Mouse (Mus musculus) kidney, embryonic 14.5 days (tissue): ENCODE data around the gene Iqcj. TPM values are rescaled to one million over a fixed set of nuclear protein-coding genes. Genes with fewer than 3 reads are reported as not detected.

Source experiments
- ATAC-seq: fragments of 200-750 bp; cut with Nextera tagmentation; 2 replicates; pipeline ENCODE4 v1.8.0; 2017; ENCODE audit warnings: moderate number of reproducible peaks, mild to moderate bottlenecking, moderate TSS enrichment, moderate library complexity; ENCODE audit not compliant: low FRiP score, low TSS enrichment
- H3K27ac ChIP-seq: fragments of 300-500 bp; sonication (generic); 2 replicates; pipeline ENCODE4 v1.5.1; 2014; ENCODE audit warnings: low read depth, mild to moderate bottlenecking, low read length, moderate library complexity, mixed read lengths
- H3K27me3 ChIP-seq: fragments of 300-500 bp; sonication (generic); 2 replicates; pipeline ENCODE4 v1.6.1; 2014; ENCODE audit warnings: mild to moderate bottlenecking, low read length; ENCODE audit not compliant: control insufficient read depth, insufficient read depth
- H3K36me3 ChIP-seq: fragments of 300-500 bp; sonication (generic); 2 replicates; pipeline ENCODE4 v1.6.1; 2014; ENCODE audit warnings: low read length, mixed read lengths; ENCODE audit not compliant: control insufficient read depth, insufficient read depth
- H3K4me1 ChIP-seq: fragments of 300-500 bp; sonication (generic); 2 replicates; pipeline ENCODE4 v1.6.1; 2014; ENCODE audit warnings: low read length, mixed read lengths; ENCODE audit not compliant: control insufficient read depth, insufficient read depth
- H3K4me2 ChIP-seq: fragments of 300-500 bp; sonication (generic); replicated peaks from 2 replicates; pipeline ENCODE4 v1.6.1; 2014; ENCODE audit warnings: low read depth, mild to moderate bottlenecking, low read length
- H3K4me3 ChIP-seq: fragments of 300-500 bp; sonication (generic); 2 replicates; pipeline ENCODE4 v1.5.1; 2014; ENCODE audit warnings: mild to moderate bottlenecking, low read length
- H3K9ac ChIP-seq: fragments of 300-500 bp; sonication (generic); 2 replicates; pipeline ENCODE4 v1.6.1; 2014; ENCODE audit warnings: low read depth, mild to moderate bottlenecking, low read length, moderate library complexity
- H3K9me3 ChIP-seq: fragments of 300-500 bp; sonication (generic); 2 replicates; pipeline ENCODE4 v1.6.1; 2016; ENCODE audit warnings: low read length; ENCODE audit not compliant: control insufficient read depth
- WGBS: fragments of 180-500 bp; shearing (Covaris S2); extraction: QIAGEN DNeasy Blood & Tissue Kit; methylation state at CpG from one replicate; pipeline ENCODE4 v1.1.7; 2014; 5-methylcytosine and 5-hydroxymethylcytosine counted together
- polyA plus RNA-seq: library from polyadenylated mRNA; unstranded; fragments of >200 nt; fragmentation: Nextera tagmentation; extraction: Ambion mirVana; gene quantifications from 2 replicates; pipeline ENCODE4 v1.2.1, GENCODE M21; 2014

The Iqcj gene
- polyA plus RNA-seq, 1 experiment from 2014 or later, result not detected

- H3K9me3 ChIP-seq, result peaks cover 3% of the 10 kb centered on the region; the same call in 1 of the 2 replicates
- H3K27ac ChIP-seq, result no peak overlapping the region
- ATAC-seq, result no peak
- no peak overlapping the region for H3K9ac ChIP-seq
- no peak overlapping the region for H3K4me3 ChIP-seq
- no peaks in the 10 kb centered on the region for H3K4me1 ChIP-seq
- H3K4me2 ChIP-seq, result no peak overlapping the region
- H3K27me3 ChIP-seq, result no peaks in the 10 kb centered on the region
- no peaks in the 10 kb centered on the region for H3K36me3 ChIP-seq
- 90% methylated on average over 2 of the region's 2 CpGs for WGBS
Measured at GRCm38 (mm10) chr3:67974340-67974998, 82.4 kb downstream of the Iqcj start.

- no peaks in the 10 kb centered on the region for H3K4me1 ChIP-seq
- H3K36me3 ChIP-seq, result no peaks in the 10 kb centered on the region
- no peak overlapping the region for H3K27ac ChIP-seq
- no peaks in the 10 kb centered on the region for H3K9me3 ChIP-seq
- H3K27me3 ChIP-seq, result no peaks in the 10 kb centered on the region
- H3K4me2 ChIP-seq, result no peak overlapping the region
- H3K4me3 ChIP-seq, result no peak overlapping the region
- WGBS, result 79% methylated on average over 1 of the region's 1 CpGs
- no peak for ATAC-seq
- no peak overlapping the region for H3K9ac ChIP-seq
Measured at GRCm38 (mm10) chr3:67980006-67980405, 88.0 kb downstream of the Iqcj start.

GRCm38 (mm10) chr3:67983329-67983728 is 91.3 kb downstream of the Iqcj start:
- H3K4me3 ChIP-seq, result no peak overlapping the region
- H3K4me2 ChIP-seq, result no peak overlapping the region
- H3K4me1 ChIP-seq, result no peaks in the 10 kb centered on the region
- no peak for ATAC-seq
- no peaks in the 10 kb centered on the region for H3K9me3 ChIP-seq
- no peaks in the 10 kb centered on the region for H3K36me3 ChIP-seq
- H3K27me3 ChIP-seq, result no peaks in the 10 kb centered on the region
- 35% methylated on average over 12 of the region's 12 CpGs for WGBS
- no peak overlapping the region for H3K27ac ChIP-seq
- no peak overlapping the region for H3K9ac ChIP-seq

- no peak for ATAC-seq
- 84% methylated on average over 4 of the region's 4 CpGs for WGBS
- Histone ChIP-seq H3K27ac (no peak overlapping the region), H3K27me3 (no peaks in the 10 kb centered on the region), H3K9ac (no peak overlapping the region), H3K9me3 (no peaks in the 10 kb centered on the region), H3K36me3 (no peaks in the 10 kb centered on the region), H3K4me1 (no peaks in the 10 kb centered on the region), H3K4me3 (no peak overlapping the region), H3K4me2 (no peak overlapping the region)
Measured at GRCm38 (mm10) chr3:68002415-68002814, 110.4 kb downstream of the Iqcj start.

GRCm38 (mm10) chr3:68012342-68012741 is 120.3 kb downstream of the Iqcj start:
- Histone ChIP-seq H3K27me3 (no peaks in the 10 kb centered on the region), H3K4me1 (no peaks in the 10 kb centered on the region), H3K27ac (no peak overlapping the region), H3K4me3 (no peak overlapping the region), H3K4me2 (no peak overlapping the region), H3K9me3 (no peaks in the 10 kb centered on the region), H3K36me3 (no peaks in the 10 kb centered on the region), H3K9ac (no peak overlapping the region)
- 0 out of 2 replicates have a peak, but pooled peaks have one; percentile 12 for ATAC-seq

- ATAC-seq, result no peak
- H3K9ac ChIP-seq, result no peak overlapping the region
- no peaks in the 10 kb centered on the region for H3K27me3 ChIP-seq
- no peak overlapping the region for H3K27ac ChIP-seq
- no peak overlapping the region for H3K4me2 ChIP-seq
- H3K36me3 ChIP-seq, result no peaks in the 10 kb centered on the region
- H3K9me3 ChIP-seq, result no peaks in the 10 kb centered on the region
- H3K4me1 ChIP-seq, result no peaks in the 10 kb centered on the region
- 23% methylated on average over 1 of the region's 1 CpGs for WGBS
- H3K4me3 ChIP-seq, result no peak overlapping the region
Measured at GRCm38 (mm10) chr3:68015786-68016185, 123.8 kb downstream of the Iqcj start.

GRCm38 (mm10) chr3:68019401-68019800 is 127.4 kb downstream of the Iqcj start:
- 81% methylated on average over 4 of the region's 4 CpGs for WGBS

GRCm38 (mm10) chr3:68036097-68036496 is 144.1 kb downstream of the Iqcj start:
- no peak for ATAC-seq
- no peak overlapping the region for H3K4me3 ChIP-seq
- no peak overlapping the region for H3K9ac ChIP-seq
- 32% methylated on average over 3 of the region's 3 CpGs for WGBS
- H3K4me1 ChIP-seq, result no peaks in the 10 kb centered on the region
- no peaks in the 10 kb centered on the region for H3K9me3 ChIP-seq
- H3K27ac ChIP-seq, result no peak overlapping the region
- H3K4me2 ChIP-seq, result no peak overlapping the region
- no peaks in the 10 kb centered on the region for H3K36me3 ChIP-seq
- H3K27me3 ChIP-seq, result no peaks in the 10 kb centered on the region

More at GRCm38 (mm10) chr3:68019401-68019800, 127.4 kb downstream of the Iqcj start:
- no peak overlapping the region for H3K4me3 ChIP-seq
- no peak for ATAC-seq
- H3K36me3 ChIP-seq, result no peaks in the 10 kb centered on the region
- no peak overlapping the region for H3K4me2 ChIP-seq
- H3K27ac ChIP-seq, result no peak overlapping the region
- H3K9ac ChIP-seq, result no peak overlapping the region
- H3K27me3 ChIP-seq, result no peaks in the 10 kb centered on the region
- no peaks in the 10 kb centered on the region for H3K9me3 ChIP-seq
- H3K4me1 ChIP-seq, result no peaks in the 10 kb centered on the region

- Histone ChIP-seq H3K4me3 (no peak overlapping the region), H3K27me3 (no peaks in the 10 kb centered on the region), H3K9me3 (no peaks in the 10 kb centered on the region), H3K27ac (no peak overlapping the region), H3K4me1 (no peaks in the 10 kb centered on the region), H3K36me3 (no peaks in the 10 kb centered on the region), H3K4me2 (no peak overlapping the region), H3K9ac (no peak overlapping the region)
- no peak for ATAC-seq
- 93% methylated on average over 2 of the region's 2 CpGs for WGBS
Measured at GRCm38 (mm10) chr3:68042951-68043350, 150.9 kb downstream of the Iqcj start.
